Mouse (Mus musculus): ENCODE results near the gene Gm42372.
"Not testable (repeated sequence)": the region's sequence is repeated elsewhere in the genome, so short reads cannot be mapped to it uniquely, and the experiment has no call there.

Gm42372 gene

DNA sequence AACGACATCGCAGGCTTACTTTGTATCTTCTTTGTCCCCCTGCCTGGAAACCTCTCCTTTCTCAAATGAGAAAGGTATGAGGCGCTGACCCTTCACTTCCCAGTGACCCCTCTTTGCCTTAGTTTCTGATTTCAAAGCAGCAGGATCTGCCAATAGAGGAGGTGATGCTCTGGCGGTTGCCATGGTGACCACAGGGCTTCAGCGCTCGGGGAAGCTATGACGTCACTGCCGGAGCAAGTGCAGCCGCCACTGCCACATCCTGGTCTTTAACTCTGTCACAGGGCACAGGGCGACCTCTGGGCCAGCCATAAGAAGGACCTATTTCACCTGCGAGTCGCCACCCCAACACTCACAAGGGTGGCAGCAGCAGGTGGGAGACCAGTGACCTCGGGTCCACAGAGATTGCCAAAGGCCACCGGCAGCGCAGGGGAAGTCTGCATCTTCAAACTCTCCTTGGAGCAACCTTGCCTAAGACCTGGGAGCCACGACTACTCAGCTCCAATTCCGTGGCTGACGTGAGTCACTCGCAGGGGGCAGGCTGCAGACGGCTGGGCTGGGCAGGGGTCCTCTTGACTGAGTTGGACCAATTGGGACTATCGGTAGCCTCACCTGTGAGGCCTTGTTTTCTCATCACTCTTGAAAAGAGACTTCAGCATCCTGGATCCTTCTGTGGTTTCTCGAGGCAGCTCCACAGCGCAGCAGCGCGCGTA lies at the start of gene Gm42372:
Gene Gm42372 (plus strand): TSS at position 228 of the 710 bp plus-strand sequence.
- peak; percentile 79 to 88 for DNase-seq (ENCODE audit: low spot score in 2 of 2)

DNA sequence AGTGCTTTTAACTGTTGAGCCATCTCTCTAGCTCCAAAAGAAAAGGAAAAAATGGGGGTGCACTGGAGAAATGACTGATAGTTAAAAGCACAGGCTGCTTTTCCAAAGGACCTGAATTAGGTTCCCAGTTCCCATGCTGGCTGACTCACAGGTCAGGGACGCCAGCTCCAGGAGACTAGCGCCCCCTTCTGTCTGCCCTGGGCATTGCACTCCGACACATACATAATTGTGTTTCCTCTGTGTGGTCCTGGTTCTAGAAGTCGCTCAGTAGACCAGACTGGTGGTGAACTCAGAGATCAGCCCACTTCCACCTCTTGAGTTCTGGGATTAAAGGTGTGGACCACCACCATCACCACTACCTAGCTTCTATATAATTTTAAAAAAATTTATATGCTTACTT lies 45.6 kb upstream of the Gm42372 start:
- no peak for DNase-seq (ENCODE audit: low spot score in 2 of 2)

DNA sequence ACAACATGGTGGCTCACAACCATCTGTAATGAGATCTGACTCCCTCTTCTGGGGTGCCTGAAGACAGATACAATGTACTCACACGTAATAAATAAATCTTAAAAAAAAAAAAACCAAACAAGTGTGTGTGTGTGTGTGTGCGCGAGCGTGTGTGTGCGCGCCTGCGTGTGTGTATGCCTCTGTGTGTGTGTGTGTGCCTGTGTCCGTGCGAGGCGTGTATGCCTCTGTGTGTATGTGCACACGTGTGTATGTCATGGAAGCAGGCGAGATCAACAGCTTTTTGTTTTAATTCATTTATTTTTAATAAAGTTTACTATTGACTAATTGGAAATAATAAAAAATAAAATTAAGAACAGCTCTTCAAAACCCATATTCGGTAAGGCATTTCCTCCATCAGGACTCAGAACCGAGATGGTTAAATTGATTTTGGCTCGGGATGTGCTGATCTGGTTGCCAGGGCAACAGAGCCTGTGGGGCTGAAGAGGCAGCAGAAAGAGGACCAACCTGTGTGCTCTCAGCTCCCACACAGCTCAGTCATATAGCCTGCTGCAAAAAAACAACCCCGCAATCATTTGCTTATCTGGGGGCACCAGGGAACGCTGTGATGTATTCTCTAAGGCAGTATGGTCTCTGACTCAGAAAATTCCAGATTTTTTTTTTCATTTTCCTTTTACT lies 44.6 kb upstream of the Gm42372 start:
- peak in 1 of 2 experiments; percentile 71 for DNase-seq (ENCODE audit: low spot score in 2 of 2)

DNA sequence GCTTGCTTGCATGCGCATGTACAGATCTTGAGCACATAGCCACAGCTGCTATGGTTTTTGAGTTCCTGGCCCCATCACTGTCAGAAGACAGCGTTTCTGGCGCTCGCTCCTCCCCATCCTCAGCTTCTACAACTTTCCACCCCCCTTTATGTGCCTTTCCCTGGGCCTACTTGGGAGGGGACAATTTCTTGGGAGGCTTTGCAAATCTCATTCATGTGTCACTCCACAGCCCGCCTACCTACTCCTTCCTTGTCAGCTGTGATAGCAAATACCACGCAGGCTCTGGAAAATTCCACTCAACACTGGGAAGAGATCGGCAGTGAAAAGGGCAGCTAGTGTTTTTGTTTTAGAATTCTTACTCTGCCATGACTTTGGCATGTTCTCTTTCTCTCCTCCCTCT lies 42.6 kb upstream of the Gm42372 start:
- peak; percentile 83 for DNase-seq (ENCODE audit: low spot score in 2 of 2)

DNA sequence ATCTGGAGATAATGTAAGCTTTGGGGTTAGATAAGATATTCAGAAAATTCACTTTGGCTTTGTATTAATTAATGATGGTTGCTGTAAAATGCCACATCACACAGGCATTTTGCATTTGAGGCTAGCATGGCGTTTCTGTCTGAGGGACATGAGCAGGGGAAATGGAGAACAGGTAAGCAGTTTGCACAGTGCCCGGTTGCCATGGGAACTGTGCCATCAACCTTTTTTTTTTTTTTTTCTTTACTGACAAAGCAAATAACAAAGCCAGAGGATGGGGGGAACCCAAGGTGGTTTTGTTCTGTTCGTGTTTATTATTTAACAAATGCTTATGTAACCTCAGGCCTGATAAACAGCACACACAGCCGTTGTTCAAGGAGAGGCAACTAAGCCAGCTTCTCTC lies 40.0 kb upstream of the Gm42372 start:
- DNase-seq (ENCODE audit: low spot score in 2 of 2), result no peak

DNA sequence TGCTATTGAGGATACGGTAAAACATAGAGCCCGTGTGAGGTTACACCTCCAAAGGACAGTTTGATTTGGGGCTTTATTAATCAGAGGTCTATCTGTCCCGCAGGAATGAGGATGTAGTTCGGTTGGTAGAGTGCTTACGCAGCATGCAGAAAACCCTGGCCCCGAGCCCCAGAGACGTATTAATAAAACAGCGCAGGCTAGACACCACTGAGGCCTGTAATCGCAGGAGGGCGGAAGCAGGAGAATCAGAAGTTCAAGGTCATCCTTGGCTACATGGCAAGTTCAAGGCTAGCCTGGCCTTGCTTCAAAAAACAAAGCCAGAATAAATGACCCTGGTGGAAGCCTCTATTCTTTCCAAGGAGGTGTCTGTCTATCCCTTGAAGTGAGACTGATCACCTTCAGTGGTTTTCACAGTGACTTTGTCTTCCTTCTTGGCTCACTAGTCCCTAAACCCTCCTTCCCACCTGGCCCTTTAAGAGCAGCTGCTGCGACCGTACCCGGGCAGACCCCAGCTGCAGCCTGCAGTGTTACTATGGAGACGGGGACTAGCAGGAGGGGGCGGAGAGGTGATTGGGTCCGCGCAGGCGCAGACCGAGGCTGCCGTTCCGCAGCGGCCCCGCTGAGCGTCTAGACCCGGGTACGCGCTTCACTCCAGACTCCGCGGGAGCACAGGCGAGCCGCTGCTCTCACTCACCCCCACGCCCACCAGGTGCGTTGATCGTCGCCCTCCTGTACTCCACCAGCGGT lies 38.7 kb upstream of the Gm42372 start, which contains the start of gene Pnmal2:
Gene Pnmal2 (plus strand): TSS at position 622 of the 747 bp plus-strand sequence.
- DNase-seq (ENCODE audit: low spot score in 2 of 2), result peak; percentile 81 to 86

DNA sequence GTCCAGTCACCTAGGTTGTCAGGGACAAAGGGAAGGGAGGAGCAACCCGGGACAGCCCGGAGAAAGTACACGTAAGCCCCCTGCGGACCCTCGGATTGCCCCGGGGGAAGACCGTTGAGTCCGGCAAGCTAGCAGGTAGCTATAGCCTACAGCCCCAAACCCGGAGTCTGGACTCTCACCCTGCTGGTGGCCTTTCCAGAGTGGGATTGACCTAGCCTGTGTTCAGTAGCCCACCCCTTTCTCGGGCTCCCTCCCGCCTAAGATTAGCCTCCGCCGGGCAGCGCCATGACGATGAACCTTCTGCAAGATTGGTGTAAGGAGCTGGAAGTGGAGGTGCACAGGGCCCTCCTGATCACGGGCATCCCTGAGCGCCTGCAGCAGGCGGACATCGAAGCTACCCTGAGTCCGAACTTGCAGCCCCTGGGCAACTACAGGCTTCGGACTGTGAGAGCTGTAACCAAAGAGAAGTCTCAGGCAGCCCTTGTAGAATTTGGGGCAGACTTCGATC lies 38.0 kb upstream of the Gm42372 start:
- DNase-seq (ENCODE audit: low spot score in 2 of 2), result no peak

DNA sequence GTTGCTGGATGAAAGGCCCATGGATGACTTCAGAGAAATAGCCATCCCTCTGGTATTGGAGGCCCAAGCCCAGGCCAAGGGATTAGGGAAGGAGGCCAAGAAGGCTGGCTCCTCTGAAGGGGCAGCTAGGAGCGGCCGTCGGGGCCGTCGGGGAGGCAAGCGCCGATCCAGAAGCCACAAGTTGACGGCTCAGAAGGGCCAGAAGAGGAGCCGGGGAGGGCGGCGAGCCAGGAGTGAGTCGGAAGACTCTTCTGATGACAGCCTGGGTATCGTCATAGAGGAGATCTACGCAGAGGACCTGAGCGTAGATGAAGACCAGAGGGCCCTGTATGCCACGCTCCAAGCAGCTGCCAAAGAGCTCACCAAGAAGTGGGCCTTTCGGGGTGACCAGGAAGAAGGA lies 37.5 kb upstream of the Gm42372 start:
- no peak for DNase-seq (ENCODE audit: low spot score in 2 of 2)

DNA sequence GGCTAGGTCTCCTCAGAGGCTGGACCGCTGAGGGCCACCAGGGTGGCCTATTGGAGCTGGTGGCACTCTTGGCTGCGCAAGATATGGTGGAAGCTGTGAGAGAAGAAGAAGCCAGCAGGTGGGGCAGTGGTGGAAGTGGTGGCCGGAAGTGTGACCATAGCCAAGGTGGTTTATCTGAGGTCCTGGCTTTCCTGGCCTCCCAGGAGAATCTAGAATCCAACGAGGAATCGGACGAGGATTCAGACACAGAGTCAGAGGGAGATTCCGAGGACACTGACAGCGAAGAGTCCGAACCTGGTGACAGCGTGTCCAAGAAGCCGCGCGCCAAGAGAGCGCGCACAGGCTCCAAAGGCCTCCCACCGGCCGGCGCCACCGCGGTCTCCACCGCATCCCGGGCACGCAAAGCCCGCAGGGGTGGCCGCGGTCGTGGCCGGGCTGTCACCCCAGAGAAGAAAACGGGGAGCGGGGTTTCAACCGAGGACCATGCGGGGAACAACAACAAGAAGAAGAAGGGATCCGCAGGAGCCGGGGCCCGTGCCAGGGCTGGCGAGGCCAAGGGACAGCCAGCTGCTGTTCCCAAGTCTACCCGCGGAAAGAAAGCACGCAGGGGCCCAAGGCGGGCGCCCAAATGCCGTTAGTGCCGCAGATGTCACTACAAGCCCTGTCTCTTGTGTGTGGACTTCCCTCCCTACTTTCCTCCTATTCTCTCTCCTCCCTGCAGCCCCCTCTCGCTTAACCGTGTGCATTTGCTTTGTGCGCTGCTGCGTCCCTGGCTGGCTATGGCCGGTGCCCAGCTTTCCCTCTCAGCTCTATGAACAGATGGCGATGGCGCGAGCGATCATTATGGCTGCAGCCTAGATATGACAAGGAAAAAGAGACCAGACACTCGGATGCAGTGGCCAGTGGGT lies 36.2 kb upstream of the Gm42372 start:
- peak in 1 of 2 experiments; percentile 35 for DNase-seq (ENCODE audit: low spot score in 2 of 2)

DNA sequence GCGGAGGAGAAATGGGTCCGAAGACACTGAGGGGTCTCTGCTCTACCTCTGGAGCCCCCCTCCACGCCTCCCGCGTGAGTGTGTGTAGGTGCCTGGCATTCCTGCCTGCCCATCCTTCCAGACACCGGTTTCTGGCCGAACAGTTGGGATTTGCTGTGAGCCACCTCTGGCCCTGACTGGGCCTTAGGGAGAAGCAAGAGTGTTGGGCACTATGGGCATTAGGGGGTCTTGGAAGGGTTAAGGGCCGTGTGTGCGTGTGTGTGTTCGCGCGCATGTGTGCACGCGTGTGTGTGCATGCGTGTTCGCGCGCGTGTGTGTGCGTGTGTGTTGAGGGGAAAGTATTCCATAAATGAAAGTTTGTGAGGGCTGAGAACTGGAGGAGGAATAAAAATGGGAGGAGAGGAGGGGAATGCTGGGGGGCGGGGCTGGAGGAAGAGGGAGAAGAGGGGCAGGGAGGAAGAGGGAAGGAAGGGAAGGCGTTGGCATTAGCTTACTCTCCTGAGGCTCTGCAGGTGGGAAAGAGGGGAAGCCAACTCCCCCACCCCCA lies 35.5 kb upstream of the Gm42372 start:
- DNase-seq (ENCODE audit: low spot score in 2 of 2), result peak in 1 of 2 experiments; percentile 51

DNA sequence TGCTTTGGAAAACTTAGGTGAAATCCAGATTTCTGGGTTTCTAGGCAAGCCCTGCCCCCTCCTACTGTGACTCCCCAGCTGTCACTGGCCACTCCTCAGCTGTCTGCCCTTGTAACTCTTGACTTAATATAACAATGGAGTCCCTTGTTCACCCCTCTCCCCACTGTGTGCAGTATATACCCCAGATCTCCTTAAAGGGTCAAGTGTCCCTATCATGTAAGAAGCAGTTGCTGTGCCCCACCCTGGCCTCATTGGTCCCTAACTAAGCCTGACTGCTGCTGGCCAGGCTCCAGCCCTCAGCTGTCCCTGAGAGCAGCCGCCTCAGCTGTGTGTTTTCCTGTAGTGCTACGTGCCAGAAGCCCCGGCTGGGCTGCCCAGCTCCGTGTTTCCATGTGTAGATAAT lies 34.9 kb upstream of the Gm42372 start:
- DNase-seq (ENCODE audit: low spot score in 2 of 2), result peak in 1 of 2 experiments; percentile 33

DNA sequence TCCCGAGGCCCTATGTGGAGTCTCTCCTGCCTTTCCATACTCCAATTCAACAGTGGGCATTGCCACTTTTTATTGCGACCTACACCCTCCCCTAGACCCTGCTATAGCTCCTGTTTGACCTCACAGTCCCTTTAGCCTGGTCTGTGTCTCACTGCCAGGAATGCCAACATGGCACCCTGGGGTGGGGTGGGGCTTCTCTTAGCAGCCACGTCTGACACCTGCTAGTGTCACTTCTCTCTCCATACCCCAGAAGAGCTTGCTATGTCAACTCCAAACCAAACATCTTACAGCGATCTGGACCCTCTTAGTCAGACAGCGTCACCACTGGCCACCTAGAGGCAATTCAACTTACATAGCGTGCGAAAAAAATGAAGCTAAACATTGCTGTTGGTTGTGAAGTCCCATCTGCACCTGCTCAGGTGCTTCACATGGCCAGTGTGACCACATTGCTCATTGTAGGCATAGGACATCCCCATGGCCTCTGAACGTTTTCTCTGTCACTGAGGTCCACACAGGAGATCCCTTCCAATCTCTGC lies 33.9 kb upstream of the Gm42372 start:
- no peak for DNase-seq (ENCODE audit: low spot score in 2 of 2)

DNA sequence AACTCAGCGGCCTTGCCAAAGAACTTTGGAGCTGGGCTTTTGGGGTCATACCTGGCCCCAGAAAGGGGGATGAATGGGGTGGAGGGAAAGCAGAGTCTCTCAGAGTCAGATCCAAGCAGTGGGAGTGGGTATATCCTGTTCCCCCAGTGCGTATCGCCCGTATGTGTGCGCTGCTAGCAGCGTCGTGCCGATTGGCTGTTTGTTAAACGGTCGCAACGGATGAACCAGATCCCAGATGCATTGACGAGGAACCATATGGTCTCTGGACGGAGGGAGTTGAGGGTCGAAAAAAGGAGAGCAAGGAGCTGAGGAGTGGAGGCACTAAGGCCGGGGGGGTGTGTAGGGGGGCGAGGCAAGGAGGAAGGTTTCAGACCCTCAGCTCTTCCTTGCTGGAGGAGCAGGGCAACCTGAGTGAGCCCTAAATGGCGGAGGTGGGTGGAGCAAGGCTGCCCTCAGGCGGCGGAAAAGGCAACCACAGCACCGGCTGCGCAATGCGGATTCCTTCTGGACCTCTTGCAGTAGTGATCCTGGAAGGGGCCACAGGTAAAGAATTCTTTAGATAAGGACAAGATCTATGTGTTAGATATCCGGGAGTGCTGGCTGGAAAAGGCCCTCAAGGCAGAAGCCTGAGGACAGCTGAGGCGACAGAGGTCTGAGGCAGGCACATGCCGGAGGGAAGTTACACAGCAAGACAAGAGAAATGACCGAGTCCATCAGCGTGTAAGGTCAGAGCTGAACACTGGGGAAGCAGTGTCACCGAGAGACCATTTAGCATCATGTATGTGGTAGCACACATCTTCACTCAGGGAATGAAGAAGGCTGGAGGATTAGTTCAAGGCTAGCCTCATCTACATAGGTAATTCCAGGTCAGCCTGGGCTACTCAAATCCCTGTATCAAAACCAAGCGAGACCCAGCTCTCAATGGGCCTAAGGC lies 32.7 kb upstream of the Gm42372 start:
- peak in 1 of 2 experiments; percentile 90 for DNase-seq (ENCODE audit: low spot score in 2 of 2)

DNA sequence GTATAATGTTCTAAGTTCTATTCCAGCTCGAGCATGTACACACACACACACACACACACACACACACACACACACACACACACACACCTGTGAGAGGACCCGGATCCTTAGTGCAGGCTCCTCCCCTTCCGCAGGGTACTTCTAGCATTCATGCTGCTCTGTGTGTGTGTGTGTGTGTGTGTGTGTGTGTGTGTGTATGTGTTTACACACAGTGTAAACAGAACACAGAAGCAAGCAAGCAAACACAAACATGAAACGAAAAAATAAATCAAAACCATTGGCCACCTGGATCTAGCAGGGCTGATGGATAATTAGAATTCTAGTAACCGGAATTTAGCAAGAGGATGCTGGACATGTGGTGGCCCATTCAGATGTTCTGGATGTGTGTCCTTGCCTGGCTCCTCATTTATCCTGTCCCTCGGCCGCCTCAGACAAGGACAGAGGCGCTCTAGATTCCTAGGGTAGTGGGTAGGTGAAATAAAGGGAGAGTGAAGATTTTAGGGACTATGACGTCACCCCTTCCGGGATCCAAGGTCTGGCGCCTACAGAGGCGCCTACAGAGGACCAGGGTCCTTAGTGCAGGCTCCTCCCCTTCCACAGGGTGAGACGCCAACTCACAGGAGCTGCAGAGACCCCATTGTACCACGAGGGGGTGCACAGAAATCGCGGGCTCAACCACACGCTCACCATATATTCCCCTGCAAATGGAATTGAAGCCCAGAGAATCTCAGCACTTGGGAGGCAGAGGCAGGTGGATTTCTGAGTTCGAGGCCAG lies 31.8 kb upstream of the Gm42372 start:
- DNase-seq (ENCODE audit: low spot score in 2 of 2), result peak in 1 of 2 experiments; percentile 89

DNA sequence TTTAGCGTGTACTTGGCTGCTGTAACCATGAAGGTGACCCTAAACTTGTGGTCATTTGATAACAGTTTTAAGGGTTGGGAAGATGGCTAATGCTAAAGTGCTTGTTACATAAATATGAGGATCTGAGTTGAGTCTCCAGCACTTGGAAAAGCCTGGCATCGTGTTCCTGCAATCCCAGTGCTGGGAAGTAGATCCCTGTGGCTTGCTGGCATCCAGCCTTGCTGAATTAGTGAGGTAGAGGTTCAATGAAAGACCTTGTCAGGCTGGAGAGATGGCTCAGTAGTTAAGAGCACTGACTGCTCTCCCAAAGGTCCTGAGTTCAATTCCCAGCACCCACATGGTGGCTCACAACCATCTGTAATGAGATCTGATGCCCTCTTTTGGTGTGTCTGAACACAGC lies 29.1 kb upstream of the Gm42372 start:
- not testable (repeated sequence) for DNase-seq (ENCODE audit: low spot score in 2 of 2)

DNA sequence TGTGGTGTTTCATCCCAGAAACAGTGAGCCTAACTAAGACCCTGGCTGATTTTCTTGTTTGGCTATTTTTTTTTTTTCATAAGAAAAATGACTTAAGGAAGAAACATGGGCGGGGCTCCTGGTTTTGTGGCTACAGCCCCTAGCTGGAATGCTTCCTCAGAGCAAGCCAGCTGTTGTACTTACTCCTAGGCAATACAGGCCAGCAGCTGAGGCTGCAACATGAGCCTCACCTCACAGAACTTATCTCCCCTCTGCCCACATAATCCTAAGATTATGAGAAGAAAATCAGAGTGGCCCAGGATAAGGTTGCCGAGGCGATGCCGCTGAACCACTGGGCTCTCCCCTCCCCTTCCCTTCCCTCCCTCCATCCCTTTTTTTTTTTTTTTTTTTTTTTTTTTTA lies 27.2 kb upstream of the Gm42372 start:
- no peak for DNase-seq (ENCODE audit: low spot score in 2 of 2)

DNA sequence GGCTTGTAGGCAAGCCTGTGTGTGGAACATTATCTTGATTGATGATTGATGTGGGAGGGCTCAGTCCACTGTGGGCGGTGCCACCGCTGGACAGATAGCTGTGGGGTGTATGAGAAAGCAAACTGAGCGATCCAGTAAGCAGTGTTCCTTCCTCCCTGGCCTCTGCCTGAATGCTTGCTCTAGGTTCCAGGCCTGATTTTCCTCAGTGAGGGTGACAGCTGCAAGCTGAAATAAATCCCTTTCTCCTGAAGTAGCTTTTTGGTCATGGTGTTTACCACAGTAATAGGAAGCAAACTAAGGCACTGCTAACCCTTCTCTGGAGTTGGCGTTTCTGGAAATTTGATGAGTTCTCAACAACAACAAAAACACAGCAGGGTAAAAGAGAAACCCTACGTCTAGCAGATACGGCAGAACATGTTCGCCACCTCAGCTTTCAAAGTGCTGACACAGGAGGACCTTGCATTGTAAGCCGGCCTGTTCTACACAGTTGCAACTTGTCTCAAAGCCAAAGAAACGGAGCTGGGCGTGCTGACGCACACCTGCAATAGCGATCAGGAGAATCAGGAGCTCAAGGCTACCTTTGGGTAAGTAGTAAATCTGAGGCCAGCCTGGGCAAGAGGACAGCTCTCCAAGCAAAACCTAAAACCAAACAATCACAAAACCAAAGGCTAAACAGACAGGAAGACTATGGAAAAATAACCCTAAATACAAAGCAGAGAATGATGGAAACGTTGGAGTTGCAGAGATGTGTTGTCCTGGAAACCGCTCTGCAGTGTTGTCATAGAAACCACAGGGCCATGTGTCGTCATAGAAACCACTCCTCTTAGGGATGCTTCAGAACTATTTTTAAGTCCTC lies 26.2 kb upstream of the Gm42372 start:
- peak; percentile 75 to 77 for DNase-seq (ENCODE audit: low spot score in 2 of 2)

Measured in left cerebral cortex, adult 9 months (tissue).